Mouse (Mus musculus) adrenal gland, adult 18-20 months (tissue): ENCODE measurements around the gene Gtpbp3. TPM values are rescaled to one million over a fixed set of nuclear protein-coding genes. Genes with fewer than 3 reads are reported as not detected.
"Not testable (repeated sequence)": the region's sequence is repeated elsewhere in the genome, so short reads cannot be mapped to it uniquely, and the experiment has no call there.

ENCODE experiments used
- DNase-seq, 2 experiments: peaks; one replicate each; pipeline ENCODE4 v3.0.0; 2021 to 2022; ENCODE audit warnings: low spot score in 2 of 2
- total RNA-seq, 2 experiments: library from RNA; stranded (reverse); gene quantifications; 1 replicate in 1 of 2; 2 replicates in 1 of 2; pipeline ENCODE4 v1.2.3; 2021

The Gtpbp3 gene
- total RNA-seq, 2 experiments from 2014 or later = 19.0 to 22.8 TPM

DNA sequence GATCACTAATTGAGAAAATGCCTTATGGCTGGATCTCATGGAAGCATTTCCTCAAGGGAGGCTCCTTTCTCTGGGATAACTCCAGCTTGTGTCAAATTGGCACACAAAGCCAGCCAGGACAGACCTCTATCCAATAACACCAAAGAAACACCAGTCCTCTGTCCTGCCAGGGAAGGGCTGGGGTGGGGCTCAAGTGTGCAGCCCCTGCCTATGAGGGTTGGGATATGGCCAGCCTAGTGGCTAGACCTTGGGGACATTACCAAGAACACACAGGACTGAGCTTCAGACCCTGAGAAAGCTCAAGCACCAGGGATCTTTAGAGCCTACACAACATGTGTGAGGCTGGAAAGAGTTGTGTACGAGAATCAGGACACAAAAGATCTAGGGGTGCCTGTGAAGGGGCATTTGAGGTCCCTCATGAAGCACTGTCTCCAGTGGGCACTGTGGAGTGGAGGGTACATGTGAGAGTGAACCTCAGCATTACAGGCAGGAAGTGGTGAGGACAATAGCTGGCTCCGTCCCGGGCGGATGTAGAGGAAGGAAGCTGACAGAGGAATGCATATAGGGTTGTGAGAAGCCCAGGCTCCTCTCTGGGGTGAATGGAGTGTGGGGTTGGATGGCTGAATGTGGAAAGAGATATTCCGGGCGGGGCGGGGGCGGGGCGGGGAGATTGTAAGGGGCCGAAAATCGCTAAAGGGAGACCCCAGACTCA is 40.6 kb downstream of the Gtpbp3 start:
- no peak for DNase-seq

DNA sequence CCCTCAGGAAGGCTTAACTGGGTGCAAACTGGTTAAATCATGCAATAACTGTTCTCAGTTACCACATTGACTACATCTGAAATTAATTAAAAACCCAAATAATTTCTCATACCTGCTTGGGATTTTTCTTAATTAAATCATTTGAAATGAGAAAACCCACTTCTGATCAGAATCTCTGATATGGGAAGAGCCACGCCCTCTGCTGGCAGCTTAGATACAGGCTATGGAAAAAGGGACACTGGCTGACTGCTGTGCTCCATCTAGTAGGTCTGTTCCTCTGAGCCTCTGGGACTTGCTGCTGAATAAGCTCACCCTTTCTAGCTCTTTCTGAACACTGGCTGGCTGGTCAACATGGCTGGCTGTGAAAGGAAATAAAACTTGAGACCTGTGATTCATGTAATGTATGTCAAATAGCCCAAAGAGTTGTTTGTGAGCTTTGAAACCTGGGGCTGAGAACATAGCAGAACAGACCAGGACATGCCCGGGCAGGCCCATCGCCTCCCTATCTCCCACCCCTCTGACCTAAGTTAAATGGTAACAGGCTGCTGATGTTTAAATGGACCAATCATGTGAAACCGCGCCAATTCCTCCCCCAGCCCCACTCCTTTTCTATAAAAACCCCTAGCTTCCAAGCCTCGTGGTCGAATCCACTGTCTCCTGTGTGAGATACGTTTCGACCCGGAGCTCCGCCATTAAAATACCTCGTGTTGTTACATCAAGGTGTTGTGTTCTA is 43.0 kb downstream of the Gtpbp3 start:
- DNase-seq = not testable (repeated sequence)

DNA sequence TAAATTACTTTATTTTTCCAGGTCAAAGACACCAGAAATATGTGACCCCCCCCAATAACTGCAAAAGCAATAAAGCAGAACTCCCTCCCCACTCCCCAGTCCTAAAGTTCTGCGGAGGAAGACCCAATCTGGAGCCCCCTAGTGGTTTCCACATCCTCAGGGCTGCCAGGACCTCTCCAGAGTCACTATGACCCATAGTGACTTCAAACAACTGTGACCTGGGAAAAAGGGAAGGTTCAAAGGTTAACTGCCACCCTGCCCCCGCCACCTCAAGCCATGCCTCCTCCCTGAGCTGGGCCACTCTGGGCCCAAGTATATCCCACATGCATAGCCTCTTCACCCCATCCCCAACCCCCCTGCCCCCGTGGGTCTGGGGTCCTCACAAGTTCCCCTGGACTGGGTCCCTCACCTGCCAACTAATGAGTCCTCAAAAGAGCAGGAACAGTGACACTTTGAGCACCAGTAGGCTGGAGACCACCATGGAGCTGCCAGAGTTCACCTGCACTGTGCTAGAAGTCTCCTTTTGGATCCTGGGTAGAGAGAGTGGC is 46.4 kb downstream of the Gtpbp3 start:
- DNase-seq = no peak

DNA sequence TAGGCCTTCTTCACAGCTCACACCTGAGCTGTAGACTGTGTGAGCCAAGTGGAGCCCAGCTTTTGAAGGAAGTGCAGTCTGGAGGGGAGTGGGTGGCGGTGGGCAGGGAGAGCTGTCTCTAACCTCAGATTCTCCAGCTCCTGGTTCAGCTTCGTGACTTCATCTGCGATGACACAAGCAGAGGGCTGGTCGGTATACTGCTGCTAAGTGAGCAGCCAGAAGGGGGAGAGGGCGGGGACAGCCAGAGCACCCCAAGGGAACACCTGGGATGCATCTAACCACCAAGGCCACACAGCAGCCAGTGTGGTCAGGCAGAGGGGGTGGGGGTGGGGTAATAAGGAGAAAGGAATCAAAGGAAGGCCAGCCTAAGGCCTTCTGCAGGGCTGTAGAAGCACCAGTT is 47.8 kb downstream of the Gtpbp3 start:
- DNase-seq = no peak

DNA sequence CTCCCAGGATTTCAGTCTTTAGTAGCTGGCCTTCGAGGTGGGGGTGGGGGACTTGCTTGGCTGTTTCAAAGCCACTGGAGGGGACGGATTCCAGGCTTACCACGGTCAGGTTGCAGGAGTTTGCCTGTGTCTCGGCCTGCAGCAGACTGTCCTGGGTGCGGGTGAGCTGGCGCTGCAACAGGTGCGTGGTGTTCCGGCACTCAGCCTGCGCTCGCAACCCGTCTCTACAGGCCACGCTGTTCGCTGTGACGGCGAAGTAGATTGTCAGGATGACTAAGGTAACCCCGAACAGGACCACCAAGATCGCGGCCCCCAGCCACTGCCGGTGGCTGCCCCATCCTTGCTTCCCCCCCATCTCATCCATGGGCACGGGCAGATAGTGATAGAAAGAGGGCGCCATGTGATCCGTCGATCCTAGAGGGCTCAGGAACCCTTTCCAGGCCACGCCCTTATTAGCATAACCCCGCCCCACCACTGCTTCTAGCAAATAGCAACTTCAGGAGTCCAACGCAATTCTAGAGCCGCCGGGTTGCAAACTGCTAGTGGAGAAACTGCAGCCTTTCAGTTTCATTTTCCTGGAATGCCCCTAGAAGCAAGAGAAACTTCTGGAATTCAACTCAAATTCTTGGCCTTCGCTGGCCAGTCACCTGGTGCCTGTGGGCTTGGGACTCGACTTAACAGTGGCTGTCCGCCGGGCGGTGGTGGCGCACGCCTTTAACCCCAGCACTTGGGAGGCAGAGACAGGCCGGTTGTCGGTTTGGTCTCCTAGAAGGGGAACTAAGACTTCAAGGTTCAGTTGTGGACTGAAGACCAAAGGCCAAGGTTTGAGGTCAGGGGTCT is 49.3 kb downstream of the Gtpbp3 start, which contains the start of gene Bst2:
Gene Bst2, minus strand, starts transcription at position 429 of the 840 bp plus-strand sequence.
- peak; percentile 79 for DNase-seq

DNA sequence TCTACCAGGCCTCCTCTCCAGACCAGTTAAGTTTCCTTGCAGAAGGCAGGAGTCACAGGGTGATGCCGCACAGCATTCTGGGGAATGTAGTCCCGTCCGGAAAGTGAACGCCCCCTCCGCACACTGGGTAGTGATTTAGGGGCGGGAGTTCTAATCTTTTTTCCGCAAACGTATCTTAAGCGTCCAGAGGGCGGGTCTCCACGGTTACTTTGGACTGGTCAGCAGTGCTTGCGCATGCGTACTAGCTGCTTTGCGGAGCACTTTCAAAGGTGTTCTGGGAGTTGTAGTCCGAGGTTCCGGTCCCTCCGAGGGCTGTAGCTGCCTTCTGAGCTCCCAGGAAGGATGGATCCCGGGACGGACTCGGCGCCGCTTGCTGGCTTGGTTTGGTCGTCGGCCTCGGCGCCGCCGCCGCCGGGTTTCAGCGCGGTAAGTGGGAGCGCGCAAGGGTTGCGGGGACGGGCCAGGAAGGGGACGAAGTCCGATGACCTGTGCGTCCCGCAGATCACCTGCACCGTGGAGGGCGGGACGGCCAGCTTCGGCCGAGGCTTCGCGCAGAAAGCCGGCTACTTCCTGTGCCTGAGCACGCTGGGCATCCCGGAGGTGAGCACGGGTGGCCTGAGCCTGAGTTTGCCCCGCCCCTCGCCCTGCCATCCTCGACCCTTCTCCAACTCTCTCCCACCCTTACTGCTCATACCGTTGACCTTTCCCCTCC is 54.9 kb downstream of the Gtpbp3 start, which contains the start of gene Mvb12a:
Gene Mvb12a, plus strand, starts transcription at position 291 of the 712 bp plus-strand sequence.
- DNase-seq = peak; percentile 85 to 87

DNA sequence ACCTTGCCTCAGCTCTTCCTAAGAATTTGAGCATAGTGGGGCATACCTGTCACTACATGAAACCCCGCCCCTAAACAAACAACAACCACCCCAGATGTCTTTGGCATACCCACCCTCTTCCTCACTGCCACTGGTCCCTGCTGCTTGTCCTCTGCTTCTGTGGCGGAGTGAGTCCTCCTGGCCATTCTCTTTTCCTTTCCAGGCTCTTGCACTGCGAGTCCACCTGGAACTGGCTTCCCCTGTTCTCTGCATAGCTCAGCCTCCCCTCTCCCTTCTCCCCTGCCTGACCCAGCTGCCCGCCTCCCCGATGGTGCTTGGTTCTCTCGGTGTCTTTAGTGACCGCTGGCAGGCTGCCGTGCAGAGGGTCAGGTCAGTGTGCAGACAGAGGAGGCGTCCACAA is 55.9 kb downstream of the Gtpbp3 start:
- DNase-seq = no peak

DNA sequence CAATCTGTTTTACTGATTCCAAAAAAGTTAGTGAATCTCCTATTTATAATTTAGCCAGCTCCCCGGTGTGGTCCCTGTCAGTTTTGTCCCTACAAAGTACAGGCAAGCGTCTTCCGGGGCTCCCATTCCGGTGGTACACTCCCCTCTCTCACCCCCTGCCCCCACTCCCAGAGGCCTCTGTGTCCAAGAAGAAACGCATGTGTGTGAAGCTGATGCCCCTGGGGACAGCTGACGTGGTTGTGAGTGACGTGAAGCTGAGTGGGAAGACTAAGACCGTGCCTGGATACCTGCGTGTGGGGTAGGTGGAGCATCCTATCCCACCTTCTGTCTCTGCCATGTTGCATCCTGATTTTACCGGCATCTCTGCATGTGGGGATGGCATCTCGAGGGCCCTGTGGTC is 57.1 kb downstream of the Gtpbp3 start:
- DNase-seq = no peak

DNA sequence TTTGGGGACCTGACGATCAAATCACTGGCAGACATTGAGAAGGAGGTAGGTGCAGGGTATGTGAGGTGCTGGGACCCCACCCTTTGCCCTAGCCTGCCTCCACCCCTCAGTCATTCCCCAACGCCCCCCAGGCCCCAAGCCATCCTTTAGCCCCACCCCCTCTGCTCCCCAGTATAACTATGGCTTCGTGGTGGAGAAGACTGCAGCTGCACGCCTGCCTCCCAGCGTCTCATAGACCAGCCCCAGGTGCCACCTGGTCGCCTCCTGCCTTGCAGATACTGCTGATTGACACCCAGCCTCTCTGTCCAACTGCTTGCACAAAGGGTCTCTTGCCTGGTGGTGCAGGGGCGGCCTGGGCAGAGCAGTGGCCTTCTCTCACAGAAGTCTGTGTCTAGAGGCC is 59.7 kb downstream of the Gtpbp3 start:
- no peak for DNase-seq

Other genes with a start within 250 kb of the Gtpbp3 start
- 10 to 100 TPM; 32.3 to 33.9 TPM for gene Myo9b, start 215.4 kb upstream of the Gtpbp3 start, total RNA-seq
- gene Haus8, start 215.2 kb upstream of the Gtpbp3 start, total RNA-seq = 10 to 100 TPM; 11.1 to 12.8 TPM
- 100 to 1,000 TPM; 203 to 204 TPM for gene Use1, start 121.3 kb upstream of the Gtpbp3 start, total RNA-seq
- gene Ocel1, start 116.8 kb upstream of the Gtpbp3 start, total RNA-seq = 10 to 100 TPM; 14.4 to 18.6 TPM
- gene Nr2f6, start 106.1 kb upstream of the Gtpbp3 start, total RNA-seq = 10 to 100 TPM; 63.9 to 76.0 TPM
- gene Ushbp1, start 92.3 kb upstream of the Gtpbp3 start, total RNA-seq = 10 to 100 TPM; 14.0 to 16.5 TPM
- gene Babam1, start 91.2 kb upstream of the Gtpbp3 start, total RNA-seq = 100 to 1,000 TPM in 1 of 2 experiments, 10 to 100 TPM in 1; 97.9 to 107 TPM
- gene Ankle1, start 82.1 kb upstream of the Gtpbp3 start, total RNA-seq = under 1 TPM; 0.33 to 0.48 TPM
- gene Abhd8, start 24.4 kb upstream of the Gtpbp3 start, total RNA-seq = 10 to 100 TPM; 43.5 to 72.2 TPM
- gene Mrpl34, start 23.1 kb upstream of the Gtpbp3 start, total RNA-seq = 100 to 1,000 TPM; 103 to 130 TPM
- gene Dda1, start 18.9 kb upstream of the Gtpbp3 start, total RNA-seq = 10 to 100 TPM; 63.8 to 67.8 TPM
- 10 to 100 TPM; 13.6 to 13.9 TPM for gene Ano8, start 2.1 kb upstream of the Gtpbp3 start, total RNA-seq
- gene Plvap, start 23.6 kb downstream of the Gtpbp3 start, total RNA-seq = 100 to 1,000 TPM; 139 to 206 TPM
- not detected for gene Ccdc194, start 37.6 kb downstream of the Gtpbp3 start, total RNA-seq
- 10 to 100 TPM; 64.5 to 77.9 TPM for gene Bst2, start 49.4 kb downstream of the Gtpbp3 start, total RNA-seq
- 10 to 100 TPM; 64.6 to 72.0 TPM for gene Mvb12a, start 54.8 kb downstream of the Gtpbp3 start, total RNA-seq
- 1 to 10 TPM; 3.6 to 7.4 TPM for gene Tmem221, start 70.8 kb downstream of the Gtpbp3 start, total RNA-seq
- gene Nxnl1, start 78.5 kb downstream of the Gtpbp3 start, total RNA-seq = 1 to 10 TPM in 1 of 2 experiments, under 1 TPM in 1; 0.64 to 1.0 TPM
- gene Slc27a1, start 80.8 kb downstream of the Gtpbp3 start, total RNA-seq = 100 to 1,000 TPM; 141 to 234 TPM
- 100 to 1,000 TPM; 122 to 137 TPM for gene Pgls, start 104.1 kb downstream of the Gtpbp3 start, total RNA-seq
- gene Fam129c, start 109.5 kb downstream of the Gtpbp3 start, total RNA-seq = 1 to 10 TPM; 2.9 to 3.5 TPM
- gene Colgalt1, start 122.9 kb downstream of the Gtpbp3 start, total RNA-seq = 10 to 100 TPM; 48.4 to 61.1 TPM
- 1 to 10 TPM; 5.9 to 7.9 TPM for gene Unc13a, start 183.7 kb downstream of the Gtpbp3 start, total RNA-seq
- gene Jak3, start 188.2 kb downstream of the Gtpbp3 start, total RNA-seq = 10 to 100 TPM; 11.6 to 17.3 TPM
- 1 to 10 TPM; 4.3 to 5.6 TPM for gene Insl3, start 201.1 kb downstream of the Gtpbp3 start, total RNA-seq
- 1 to 10 TPM; 3.5 to 4.3 TPM for gene B3gnt3, start 213.7 kb downstream of the Gtpbp3 start, total RNA-seq
- 1 to 10 TPM; 1.9 to 2.3 TPM for gene Fcho1, start 237.6 kb downstream of the Gtpbp3 start, total RNA-seq